8 mouse cellular contexts compared by ENCODE assay signal in the genomic region with DNA sequence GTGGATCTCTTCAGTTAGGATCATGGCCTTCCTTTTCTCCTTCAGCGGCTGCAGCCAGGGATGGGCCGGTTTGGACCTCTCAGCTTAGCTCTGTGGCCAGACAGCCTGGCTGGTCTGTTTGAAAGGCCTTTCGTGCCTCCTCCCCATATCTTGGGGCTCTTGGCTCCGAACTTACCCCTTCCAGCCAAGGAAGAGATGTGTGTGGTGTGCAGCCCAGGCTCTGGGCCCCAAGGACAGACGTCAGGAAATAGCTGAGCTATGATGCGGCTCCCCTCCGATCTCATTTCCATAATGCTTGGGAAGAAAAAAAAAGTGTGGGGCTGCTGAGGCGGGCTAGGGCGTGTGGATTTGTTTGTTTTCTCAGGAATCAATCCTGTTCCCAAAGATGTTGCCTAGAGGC.
DNase-seq lines count a peak whose midpoint lies in the region; ATAC-seq lines count a peak whose summit lies in the region.

No protein-coding gene starts in this region.

- H3K27ac ChIP-seq in forebrain, embryonic 15.5 days (replicated peaks): 0 out of 2 replicates have a peak overlapping the region, but pooled peaks have one; percentile 8
- H3K27ac ChIP-seq in intestine, embryonic 16.5 days (ENCODE audit: low read length): peak overlapping the region; percentile 59

- intact Hi-C loops in left cerebral cortex, postnatal 4 days (cut with DNase I): no loop called here
- intact Hi-C loops in left cerebral cortex, postnatal 25 days (cut with DNase I): no loop called here

- WGBS in forebrain, embryonic 15.5 days: 19% methylated on average over 9 of the region's 9 CpGs
- 39% methylated on average over 9 of the region's 9 CpGs for WGBS in intestine, embryonic 16.5 days

- H3K36me3 ChIP-seq in forebrain, embryonic 15.5 days: no peaks in the 10 kb centered on the region
- H3K36me3 ChIP-seq in intestine, embryonic 16.5 days (ENCODE audit: control insufficient read depth, insufficient read depth, low read length): no peaks in the 10 kb centered on the region

- H3K4me3 ChIP-seq in forebrain, embryonic 15.5 days: no peak overlapping the region
- H3K4me3 ChIP-seq in intestine, embryonic 16.5 days (ENCODE audit: low read length): no peak overlapping the region

- peak; percentile 32 for DNase-seq in left cerebral cortex, postnatal 4 days
- DNase-seq in left cerebral cortex, postnatal 25 days (ENCODE audit: low spot score in 2 of 2): no peak
- peak; percentile 49 to 72 for DNase-seq in lung, postnatal 4 days
- no peak for DNase-seq in cerebellum, postnatal 36 days
- no peak for DNase-seq in cerebellum, postnatal 4 days (ENCODE audit: low spot score in 2 of 2)
- no peak for DNase-seq in layer of hippocampus, adult 9-11 months

- H3K27me3 ChIP-seq in forebrain, embryonic 15.5 days: no peaks in the 10 kb centered on the region
- no peaks in the 10 kb centered on the region for H3K27me3 ChIP-seq in intestine, embryonic 16.5 days (replicated peaks; ENCODE audit: control insufficient read depth, insufficient read depth, low read length)

- H3K9me3 ChIP-seq in forebrain, embryonic 15.5 days: no peaks in the 10 kb centered on the region
- H3K9me3 ChIP-seq in intestine, embryonic 16.5 days (ENCODE audit: control insufficient read depth, low read length): no peaks in the 10 kb centered on the region

- no peak for ATAC-seq in forebrain, embryonic 15.5 days (replicated peaks)
- ATAC-seq in intestine, embryonic 16.5 days: peak; percentile 72

- H3K4me1 ChIP-seq in forebrain, embryonic 15.5 days: peaks cover 6% of the 10 kb centered on the region; the same call in 1 of the 2 replicates
- H3K4me1 ChIP-seq in intestine, embryonic 16.5 days (ENCODE audit: control insufficient read depth, insufficient read depth, low read length): peaks cover 4% of the 10 kb centered on the region; the same call in 1 of the 2 replicates

- H3K4me2 ChIP-seq in forebrain, embryonic 15.5 days (replicated peaks): no peak overlapping the region
- H3K4me2 ChIP-seq in intestine, embryonic 16.5 days (ENCODE audit: low read depth, low read length): no peak overlapping the region

- no peak overlapping the region; the same call in 1 of the 2 replicates for H3K9ac ChIP-seq in forebrain, embryonic 15.5 days (replicated peaks)
- no peak overlapping the region for H3K9ac ChIP-seq in intestine, embryonic 16.5 days (ENCODE audit: low read depth, low read length)

Comparison
In these comparisons a context has a peak if more than half of its experiments do, and no peak if none do; other contexts are left out.
1. DNase-seq: peak in left cerebral cortex, postnatal 4 days (single experiment) and lung, postnatal 4 days (2 of 2); none in left cerebral cortex, postnatal 25 days (0 of 2), cerebellum, postnatal 36 days (0 of 2), cerebellum, postnatal 4 days (0 of 2) and layer of hippocampus, adult 9-11 months (single experiment).